Mouse (Mus musculus) midbrain, embryonic 15.5 days (tissue): ENCODE measurements around the gene Phactr1. TPM values are rescaled to one million over a fixed set of nuclear protein-coding genes. Genes with fewer than 3 reads are reported as not detected.

Experiments used
- ATAC-seq: fragments of 200-750 bp; cut with Nextera tagmentation; replicated peaks from 2 replicates; pipeline ENCODE4 v1.8.0; 2017; ENCODE audit warnings: moderate TSS enrichment
- H3K27ac ChIP-seq: fragments of 300-500 bp; sonication (generic); 2 replicates; pipeline ENCODE4 v1.5.1; 2015; ENCODE audit warnings: mild to moderate bottlenecking, inconsistent platforms
- H3K27me3 ChIP-seq: fragments of 300-500 bp; sonication (generic); replicated peaks from 2 replicates; pipeline ENCODE4 v1.6.1; 2015; ENCODE audit warnings: inconsistent platforms
- H3K36me3 ChIP-seq: fragments of 300-500 bp; sonication (generic); replicated peaks from 2 replicates; pipeline ENCODE4 v1.6.1; 2015; ENCODE audit warnings: inconsistent platforms
- H3K4me1 ChIP-seq: fragments of 300-500 bp; sonication (generic); 2 replicates; pipeline ENCODE4 v1.6.1; 2015; ENCODE audit warnings: inconsistent platforms
- H3K4me2 ChIP-seq: fragments of 300-500 bp; sonication (generic); 2 replicates; pipeline ENCODE4 v1.6.1; 2015; ENCODE audit warnings: inconsistent platforms, mild to moderate bottlenecking, moderate library complexity
- H3K4me3 ChIP-seq: fragments of 300-500 bp; sonication (generic); 2 replicates; pipeline ENCODE4 v1.5.1; 2015; ENCODE audit warnings: mild to moderate bottlenecking, inconsistent platforms
- H3K9ac ChIP-seq: fragments of 300-500 bp; sonication (generic); 2 replicates; pipeline ENCODE4 v1.6.1; 2015; ENCODE audit warnings: mild to moderate bottlenecking, inconsistent platforms
- H3K9me3 ChIP-seq: fragments of 300-500 bp; sonication (generic); 2 replicates; pipeline ENCODE4 v1.6.1; 2016; ENCODE audit warnings: inconsistent platforms
- WGBS: fragments of 180-500 bp; shearing (Covaris S2); methylation state at CpG from one replicate; pipeline ENCODE4 v1.1.7; 2015; ENCODE audit warnings: mixed read lengths; 5-methylcytosine and 5-hydroxymethylcytosine counted together
- polyA plus RNA-seq: library from polyadenylated mRNA; unstranded; fragments of >200 nt; fragmentation: Nextera tagmentation; extraction: Ambion mirVana; gene quantifications from 2 replicates; pipeline ENCODE4 v1.2.1, GENCODE M21; 2015

The Phactr1 gene
- 55.6 and 62.1 TPM in 2 replicates for polyA plus RNA-seq

DNA sequence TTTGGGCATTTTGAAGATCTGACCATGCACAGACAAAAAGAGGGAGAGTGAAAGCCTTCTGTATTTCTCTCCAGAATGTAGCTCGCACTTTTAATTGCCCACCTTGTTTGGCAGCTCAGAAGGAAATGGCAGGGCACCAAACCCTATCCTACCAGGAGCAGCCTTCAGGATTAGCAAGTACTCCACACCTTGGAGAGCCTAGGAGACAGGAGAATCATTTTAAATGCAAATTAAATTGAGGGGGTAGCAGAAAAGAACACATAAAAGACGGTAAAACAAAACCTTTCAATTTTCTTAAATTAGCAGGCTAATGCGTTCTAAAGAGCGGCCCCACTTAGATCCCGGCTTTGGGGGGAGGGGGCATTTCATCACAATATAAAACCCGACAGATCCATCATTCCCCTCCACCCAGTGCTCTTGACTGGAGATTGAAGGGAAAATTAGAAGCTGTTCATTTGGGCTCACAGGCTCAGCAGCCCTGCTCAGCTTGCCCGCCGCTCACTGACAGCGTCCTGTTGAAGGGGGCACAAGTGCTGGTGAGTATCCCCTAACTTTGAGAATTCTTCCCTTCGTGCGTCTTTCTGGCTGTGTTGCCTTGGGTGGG lies at the start of gene Phactr1:
Gene Phactr1, plus strand, starts transcription at position 233 of the 604 bp plus-strand sequence.
- peaks cover 16% of the 10 kb centered on the region for H3K4me1 ChIP-seq
- no peaks in the 10 kb centered on the region for H3K9me3 ChIP-seq
- no peaks in the 10 kb centered on the region for H3K36me3 ChIP-seq
- H3K27ac ChIP-seq = no peak within 1 kb of the TSS
- H3K4me3 ChIP-seq = no peak within 1 kb of the TSS
- H3K9ac ChIP-seq = no peak within 1 kb of the TSS
- H3K4me2 ChIP-seq = peak within 1 kb of the TSS; percentile 21; the same call in 1 of the 2 replicates
- no peaks in the 10 kb centered on the region for H3K27me3 ChIP-seq
- 22% methylated on average over 11 of the region's 11 CpGs for WGBS
- ATAC-seq = no peak

DNA sequence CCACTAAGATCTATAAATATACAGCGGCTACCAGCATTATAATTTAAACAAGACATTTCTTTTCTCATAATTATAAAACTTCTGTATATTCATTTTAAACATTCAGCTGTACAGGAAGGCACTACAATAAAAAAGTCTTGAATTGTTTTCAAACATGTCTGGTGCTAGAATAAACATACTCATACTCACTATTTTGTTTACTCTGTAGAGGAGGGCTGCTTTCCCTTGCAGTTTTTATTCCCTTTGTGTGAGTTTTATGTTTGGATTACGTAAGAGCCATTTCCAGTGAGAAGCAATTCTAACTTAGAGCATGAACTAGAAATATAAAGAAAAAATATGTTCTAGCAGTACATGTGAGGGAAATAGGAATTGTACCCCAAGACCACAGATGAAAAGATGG lies 45.5 kb upstream of the Phactr1 start:
- no peak overlapping the region for H3K9ac ChIP-seq
- no peaks in the 10 kb centered on the region for H3K9me3 ChIP-seq
- no peak overlapping the region for H3K27ac ChIP-seq
- H3K4me1 ChIP-seq = no peaks in the 10 kb centered on the region
- ATAC-seq = no peak
- WGBS = 89% methylated on average over 2 of the region's 2 CpGs
- H3K36me3 ChIP-seq = no peaks in the 10 kb centered on the region
- H3K4me3 ChIP-seq = no peak overlapping the region
- H3K4me2 ChIP-seq = no peak overlapping the region
- H3K27me3 ChIP-seq = no peaks in the 10 kb centered on the region

DNA sequence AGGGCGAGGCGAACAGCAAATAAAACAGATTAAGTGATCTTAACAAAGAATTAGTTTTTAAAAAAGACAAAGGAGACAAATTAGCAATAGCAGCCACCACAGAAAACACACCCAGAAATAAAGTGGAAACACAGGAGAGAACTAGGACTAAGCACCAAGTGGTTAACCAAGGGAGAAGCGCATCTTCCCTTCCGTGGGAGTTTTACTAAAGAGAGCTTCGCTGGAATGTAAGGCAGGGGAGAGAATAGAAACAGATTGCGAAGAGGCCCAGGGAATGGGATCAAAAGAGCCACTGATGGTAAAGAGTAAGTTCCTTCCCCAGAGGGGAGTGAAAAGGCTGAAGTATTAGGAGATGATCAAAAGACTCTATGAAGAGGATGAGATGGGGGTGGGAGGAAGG lies 30.2 kb upstream of the Phactr1 start:
- no peak for ATAC-seq
- Histone ChIP-seq H3K4me2 (no peak overlapping the region), H3K4me3 (no peak overlapping the region), H3K27ac (no peak overlapping the region), H3K4me1 (no peaks in the 10 kb centered on the region), H3K9ac (no peak overlapping the region), H3K9me3 (no peaks in the 10 kb centered on the region), H3K36me3 (no peaks in the 10 kb centered on the region), H3K27me3 (no peaks in the 10 kb centered on the region; the same call in 1 of the 2 replicates)
- 49% methylated on average over 6 of the region's 6 CpGs for WGBS

DNA sequence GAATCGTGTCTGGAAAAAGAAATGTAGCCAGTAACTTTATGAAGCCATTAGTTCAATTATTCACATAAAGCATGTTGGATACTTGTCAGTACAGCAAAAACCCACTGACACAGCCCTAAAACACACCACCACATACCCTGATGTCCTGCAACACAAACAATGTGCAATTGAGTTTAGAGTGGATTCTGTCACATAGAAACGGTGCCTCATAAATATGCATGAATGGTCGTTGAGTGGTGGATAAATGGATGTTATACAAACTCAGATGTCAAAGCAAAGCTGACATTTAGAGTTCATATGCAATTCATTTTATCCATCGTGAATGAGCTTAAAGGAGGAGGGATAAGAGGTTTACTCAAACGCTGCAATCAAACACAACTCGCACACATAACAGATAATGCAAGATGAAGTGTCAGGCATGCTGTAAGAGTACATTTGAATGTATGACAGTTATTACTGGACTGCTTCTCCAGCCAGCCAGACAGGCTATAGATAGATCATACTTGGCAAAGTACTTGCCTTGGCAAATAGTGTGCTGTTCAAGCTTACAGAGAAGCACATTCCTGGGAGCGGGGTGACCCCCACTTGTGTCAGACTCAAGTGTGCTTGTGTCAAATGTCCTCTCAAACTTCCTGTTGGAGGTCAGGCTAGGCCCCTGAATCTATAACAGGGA lies 23.6 kb upstream of the Phactr1 start:
- WGBS = 23% methylated on average over 7 of the region's 7 CpGs
- Histone ChIP-seq H3K4me1 (peaks cover 4% of the 10 kb centered on the region; the same call in 1 of the 2 replicates), H3K9ac (no peak overlapping the region), H3K27ac (no peak overlapping the region), H3K36me3 (no peaks in the 10 kb centered on the region), H3K9me3 (no peaks in the 10 kb centered on the region), H3K4me3 (no peak overlapping the region), H3K4me2 (no peak overlapping the region), H3K27me3 (peaks cover 2% of the 10 kb centered on the region; the same call in 1 of the 2 replicates)
- peak; percentile 67 for ATAC-seq

DNA sequence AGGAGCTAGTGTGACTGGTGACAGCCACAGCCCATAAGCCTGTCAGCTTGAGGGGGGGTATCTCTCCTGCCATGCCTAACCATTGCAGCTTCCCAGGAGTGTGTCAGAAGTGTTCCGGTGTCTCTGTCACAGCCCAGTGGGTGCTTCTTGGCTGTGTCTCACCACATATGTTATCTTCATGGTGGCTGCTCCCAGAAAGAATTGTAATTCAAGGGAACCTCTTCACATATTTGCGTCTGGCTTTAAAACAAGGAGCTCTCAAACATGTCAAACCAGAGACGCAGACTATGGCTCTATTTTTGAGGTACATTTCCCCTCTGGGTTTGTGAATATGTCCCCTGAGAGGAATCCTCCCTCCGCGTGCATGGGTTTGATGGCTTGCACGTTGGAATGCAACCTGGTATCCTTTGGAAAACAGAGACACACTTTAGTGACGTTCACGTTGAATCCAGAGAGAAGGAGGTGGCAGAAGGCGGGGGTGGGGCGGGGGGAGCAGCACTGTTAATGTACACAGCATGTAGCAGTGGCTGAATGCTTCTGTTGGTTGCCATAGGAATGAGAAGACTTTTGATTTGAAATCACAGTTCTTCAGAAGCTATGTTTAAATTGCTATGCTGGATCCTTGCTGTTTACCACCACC lies 8.7 kb upstream of the Phactr1 start:
- no peaks in the 10 kb centered on the region for H3K36me3 ChIP-seq
- H3K27me3 ChIP-seq = no peaks in the 10 kb centered on the region
- 0 out of 2 replicates have a peak overlapping the region, but pooled peaks have one; percentile 20 for H3K27ac ChIP-seq
- ATAC-seq = no peak
- no peak overlapping the region for H3K4me3 ChIP-seq
- H3K9ac ChIP-seq = no peak overlapping the region
- no peaks in the 10 kb centered on the region for H3K9me3 ChIP-seq
- WGBS = 49% methylated on average over 10 of the region's 10 CpGs
- H3K4me1 ChIP-seq = peaks cover 10% of the 10 kb centered on the region; the same call in 1 of the 2 replicates
- H3K4me2 ChIP-seq = 0 out of 2 replicates have a peak overlapping the region, but pooled peaks have one; percentile 8

DNA sequence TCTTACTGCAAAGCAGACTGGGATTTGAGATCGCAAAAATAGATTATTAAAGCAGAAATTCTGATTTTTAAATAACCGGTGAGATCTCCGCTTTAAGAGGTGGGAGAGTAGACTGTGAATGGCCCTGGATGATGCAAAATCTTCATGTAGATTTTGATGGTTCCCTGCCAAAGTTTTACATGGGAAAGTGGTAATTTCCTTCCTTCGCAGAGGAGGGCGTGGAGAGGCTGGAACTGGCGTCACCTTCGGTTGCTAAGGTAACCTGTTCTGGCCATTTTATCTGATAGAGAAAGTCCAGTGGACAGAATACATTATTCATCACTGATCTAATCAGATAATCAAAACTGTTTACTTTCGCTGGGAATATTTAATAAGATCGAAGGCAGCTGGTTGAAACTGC lies 876 bp downstream of the Phactr1 start:
- Histone ChIP-seq H3K9ac (no peak overlapping the region), H3K4me2 (no peak overlapping the region), H3K4me3 (no peak overlapping the region), H3K27ac (no peak overlapping the region), H3K9me3 (no peaks in the 10 kb centered on the region), H3K4me1 (peaks cover 16% of the 10 kb centered on the region), H3K27me3 (no peaks in the 10 kb centered on the region), H3K36me3 (no peaks in the 10 kb centered on the region)
- ATAC-seq = no peak
- 67% methylated on average over 9 of the region's 9 CpGs for WGBS

DNA sequence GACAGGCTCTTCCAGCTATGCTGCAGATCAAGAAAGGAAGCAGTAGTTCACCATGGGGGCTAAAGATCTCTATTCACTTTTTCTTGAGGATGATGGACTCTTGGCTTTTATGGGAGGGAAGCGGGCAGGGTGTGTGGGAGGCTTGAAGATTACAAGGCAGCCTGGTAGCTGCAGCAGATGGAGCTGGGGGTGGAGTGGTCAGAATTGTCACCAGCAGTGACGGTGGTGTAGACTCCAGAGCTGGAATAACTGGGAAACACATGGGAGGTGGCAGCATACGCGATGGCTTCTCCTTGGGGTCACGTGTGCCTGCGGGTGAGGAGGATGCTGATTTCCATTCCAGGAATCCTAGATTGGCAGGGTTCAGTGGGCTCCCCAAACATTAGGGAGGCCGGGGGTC lies 3.8 kb downstream of the Phactr1 start:
- no peak overlapping the region for H3K9ac ChIP-seq
- peaks cover 16% of the 10 kb centered on the region for H3K4me1 ChIP-seq
- no peak for ATAC-seq
- 92% methylated on average over 7 of the region's 7 CpGs for WGBS
- no peak overlapping the region for H3K4me2 ChIP-seq
- no peak overlapping the region for H3K4me3 ChIP-seq
- no peak overlapping the region for H3K27ac ChIP-seq
- H3K36me3 ChIP-seq = no peaks in the 10 kb centered on the region
- no peaks in the 10 kb centered on the region for H3K27me3 ChIP-seq
- no peaks in the 10 kb centered on the region for H3K9me3 ChIP-seq

DNA sequence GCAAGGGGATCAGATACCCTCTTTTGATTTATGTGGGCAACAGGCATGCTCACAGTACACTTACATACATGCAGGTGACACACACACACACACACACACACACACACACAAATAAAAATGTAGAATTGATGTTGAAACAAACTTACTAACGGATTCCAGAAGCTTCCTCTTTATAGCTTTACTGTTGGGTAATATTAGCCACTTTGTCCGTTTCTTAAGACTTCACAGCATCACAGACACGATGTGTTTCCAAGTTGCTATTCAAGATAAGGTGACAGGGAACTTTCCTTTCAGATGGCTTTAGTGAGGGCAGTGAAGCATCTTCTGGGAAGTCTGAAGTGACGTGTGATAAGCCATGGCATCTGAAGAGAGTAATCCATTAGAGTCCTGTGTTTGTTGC lies 11.8 kb downstream of the Phactr1 start:
- no peaks in the 10 kb centered on the region for H3K36me3 ChIP-seq
- ATAC-seq = no peak
- H3K4me1 ChIP-seq = no peaks in the 10 kb centered on the region
- H3K4me3 ChIP-seq = no peak overlapping the region
- H3K9ac ChIP-seq = no peak overlapping the region
- no peaks in the 10 kb centered on the region for H3K27me3 ChIP-seq
- H3K9me3 ChIP-seq = no peaks in the 10 kb centered on the region
- H3K27ac ChIP-seq = no peak overlapping the region
- no peak overlapping the region for H3K4me2 ChIP-seq
- WGBS = 79% methylated on average over 4 of the region's 4 CpGs

DNA sequence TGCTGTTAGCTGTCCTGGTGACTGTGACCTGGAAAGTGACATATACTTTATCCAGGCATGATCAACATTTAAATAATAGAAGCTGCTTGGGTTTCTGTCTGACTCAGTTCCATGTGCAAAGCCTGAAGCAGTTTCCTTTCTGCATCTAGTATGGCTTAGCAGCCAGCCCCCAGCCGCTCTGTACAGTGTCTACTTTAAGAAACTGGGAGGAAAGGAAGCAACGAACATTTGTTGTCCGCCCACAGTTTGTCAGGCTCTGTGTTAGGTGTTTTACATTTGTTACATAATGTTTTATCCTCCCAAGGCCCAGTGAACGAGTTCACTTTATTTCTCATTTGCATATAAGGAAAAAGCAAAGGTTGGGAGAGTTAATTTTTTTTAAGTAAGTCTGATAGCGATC lies 16.2 kb downstream of the Phactr1 start:
- Histone ChIP-seq H3K4me3 (no peak overlapping the region), H3K36me3 (no peaks in the 10 kb centered on the region), H3K27me3 (no peaks in the 10 kb centered on the region), H3K4me1 (no peaks in the 10 kb centered on the region), H3K9ac (no peak overlapping the region), H3K4me2 (no peak overlapping the region), H3K27ac (no peak overlapping the region), H3K9me3 (no peaks in the 10 kb centered on the region)
- no peak for ATAC-seq
- WGBS = 79% methylated on average over 5 of the region's 5 CpGs

DNA sequence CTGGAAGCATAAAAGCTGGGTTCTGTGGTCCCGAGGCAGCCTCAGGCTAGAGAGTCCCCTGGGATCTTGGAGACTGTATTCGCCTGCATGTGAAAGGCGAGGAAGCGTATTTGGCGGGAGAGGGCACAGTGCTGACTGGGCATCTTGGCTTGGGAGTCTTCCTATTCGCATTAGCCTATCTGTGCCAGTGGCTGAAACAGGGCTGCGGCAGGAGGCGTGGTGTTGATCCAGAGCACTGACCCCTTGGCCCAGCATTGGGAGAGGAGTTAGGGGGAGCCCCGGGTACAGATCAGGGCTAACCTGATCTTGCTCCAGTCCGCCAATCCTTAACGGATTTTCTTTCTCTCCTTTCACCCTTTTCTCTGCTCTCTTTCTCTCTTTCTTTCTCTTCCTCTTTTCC lies 28.7 kb downstream of the Phactr1 start:
- Histone ChIP-seq H3K27ac (peak overlapping the region; percentile 92), H3K4me1 (peaks cover 27% of the 10 kb centered on the region), H3K9me3 (no peaks in the 10 kb centered on the region), H3K36me3 (no peaks in the 10 kb centered on the region), H3K9ac (peak overlapping the region; percentile 91), H3K4me3 (peak overlapping the region; percentile 90), H3K27me3 (no peaks in the 10 kb centered on the region), H3K4me2 (peak overlapping the region; percentile 57)
- ATAC-seq = peak; percentile 79
- WGBS = 1% methylated on average over 11 of the region's 11 CpGs

DNA sequence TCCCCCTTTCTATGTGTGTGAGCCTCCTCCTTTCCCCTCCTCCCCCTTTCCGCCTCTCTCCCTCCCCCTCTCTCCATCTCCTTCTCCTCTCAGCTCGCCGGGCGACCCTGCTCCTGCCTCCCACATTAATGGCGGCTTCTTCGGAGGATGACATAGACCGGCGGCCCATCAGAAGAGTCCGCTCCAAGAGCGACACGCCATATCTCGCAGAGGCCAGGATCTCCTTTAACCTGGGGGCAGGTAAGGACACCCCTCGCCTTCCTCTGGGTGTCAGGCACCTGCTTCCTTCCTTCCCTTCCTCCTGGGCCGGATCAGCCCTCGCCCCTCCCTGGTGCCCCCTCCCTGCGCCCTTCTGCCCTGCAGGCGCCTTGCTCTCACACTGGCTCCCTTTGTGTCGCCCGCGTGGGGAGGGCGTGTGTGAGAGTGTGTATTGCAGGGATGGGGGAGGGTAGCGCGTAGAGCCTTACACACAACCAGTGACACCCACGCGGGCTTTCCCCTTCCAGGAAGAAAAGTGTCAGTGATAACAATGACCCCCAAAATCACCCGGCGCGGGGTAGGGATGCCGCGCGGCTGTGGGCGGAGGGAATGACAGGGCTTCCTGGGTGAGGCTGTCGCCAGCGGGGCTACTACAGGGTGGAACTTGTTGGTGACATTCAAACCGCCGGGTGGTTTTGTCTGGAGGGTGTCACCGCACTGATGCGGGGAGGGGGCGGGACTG lies 29.3 kb downstream of the Phactr1 start:
- WGBS = under 1% methylated on average over 39 of the region's 39 CpGs
- Histone ChIP-seq H3K4me3 (peak overlapping the region; percentile 90), H3K4me2 (peak overlapping the region; percentile 57), H3K27me3 (no peaks in the 10 kb centered on the region), H3K9ac (peak overlapping the region; percentile 91), H3K4me1 (peaks cover 27% of the 10 kb centered on the region), H3K36me3 (no peaks in the 10 kb centered on the region), H3K9me3 (no peaks in the 10 kb centered on the region), H3K27ac (peak overlapping the region; percentile 92)
- peak; percentile 91 for ATAC-seq

DNA sequence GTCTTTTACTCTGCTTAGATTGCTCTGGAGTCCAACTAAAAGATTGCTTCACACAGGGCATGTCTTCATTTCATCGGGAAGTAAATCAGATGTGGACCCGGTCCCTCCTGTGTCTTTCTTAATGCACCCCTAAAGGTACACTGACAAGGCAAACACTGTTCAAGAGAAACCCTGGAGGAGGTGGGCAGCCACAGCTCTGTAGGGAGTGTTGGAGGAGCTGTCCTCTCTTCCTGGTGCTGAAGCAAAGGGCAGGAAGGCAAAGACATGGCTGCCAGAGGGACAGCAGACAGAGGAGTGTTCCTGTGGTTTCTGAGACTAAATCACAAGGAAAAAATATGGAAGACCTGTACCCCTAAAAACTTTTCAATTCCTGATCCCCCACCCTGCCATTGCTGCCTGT lies 31.1 kb downstream of the Phactr1 start:
- H3K27ac ChIP-seq = no peak overlapping the region
- ATAC-seq = no peak
- no peak overlapping the region for H3K4me3 ChIP-seq
- H3K27me3 ChIP-seq = no peaks in the 10 kb centered on the region
- no peaks in the 10 kb centered on the region for H3K9me3 ChIP-seq
- no peaks in the 10 kb centered on the region for H3K36me3 ChIP-seq
- 35% methylated on average over 2 of the region's 2 CpGs for WGBS
- peak overlapping the region; percentile 57 for H3K4me2 ChIP-seq
- H3K4me1 ChIP-seq = peaks cover 27% of the 10 kb centered on the region
- no peak overlapping the region for H3K9ac ChIP-seq
